ENCODE assay signal across 21 mouse cellular contexts in genomic region chr1:128898025-128898424, GRCm38 (mm10).
A peak's percentile ranks its signal among the peaks of the same experiment; 100 is the strongest.
DNase-seq lines count a peak whose midpoint lies in the region; ATAC-seq and TF ChIP-seq lines count a peak whose summit lies in the region.
"Had no signal": no experiment of that assay in that cellular context is flagged by ENCODE, and none has a peak within 500 bp of the region (broad histone marks: within the 10 kb centered on the region; RNA-seq: fewer than 3 reads in every experiment).

No protein-coding gene starts in this region.

- TF ChIP-seq CTCF in forebrain, postnatal 0 days (IDR thresholded peaks at IDR 0.05; ENCODE audit: low read depth): no peak
- no peak for TF ChIP-seq CTCF in stomach, postnatal 0 days (IDR thresholded peaks at IDR 0.05; ENCODE audit: low read depth)

- TF ChIP-seq EP300 in stomach, postnatal 0 days (optimal IDR thresholded peaks at IDR 0.05): no peak

- no peak for DNase-seq in forebrain, postnatal 0 days
- DNase-seq in limb, embryonic 14.5 days (ENCODE audit: low spot score): peak; percentile 3
- no peak for DNase-seq in limb, embryonic 10.5 days (ENCODE audit: low spot score)
- peak; percentile 65 for DNase-seq in brain, adult 2 months (ENCODE audit: low read depth, low spot score)
- DNase-seq in skeletal muscle tissue, adult 2 months (ENCODE audit: low read depth, low spot score): peak; percentile 3
- no peak for DNase-seq in midbrain, embryonic 10.5 days (ENCODE audit: low spot score)
- no peak for DNase-seq in stomach, postnatal 0 days (ENCODE audit: low spot score)
- DNase-seq: adrenal gland, adult 2 months; adrenal gland, postnatal 25 days; cerebellum, adult 11-12 months; cerebellum, adult 9-10 months; cerebellum, postnatal 25 days; gastrocnemius, postnatal 36 days; heart, adult 11 months; heart, postnatal 36 days had no signal

- H3K4me2 ChIP-seq in forebrain, postnatal 0 days (ENCODE audit: low read depth): no peak overlapping the region
- no peak overlapping the region for H3K4me2 ChIP-seq in forebrain, embryonic 16.5 days (ENCODE audit: low read length)
- no peak overlapping the region for H3K4me2 ChIP-seq in limb, embryonic 14.5 days (replicated peaks; ENCODE audit: low read depth, low read length, severe bottlenecking)
- H3K4me2 ChIP-seq in stomach, postnatal 0 days (replicated peaks; ENCODE audit: low read depth): no peak overlapping the region
- H3K4me2 ChIP-seq: embryonic facial prominence, embryonic 13.5 days; heart, embryonic 13.5 days; hindbrain, embryonic 15.5 days had no signal

- H3K9me3 ChIP-seq in forebrain, postnatal 0 days (ENCODE audit: low read length): no peaks in the 10 kb centered on the region
- H3K9me3 ChIP-seq in forebrain, embryonic 16.5 days (ENCODE audit: control insufficient read depth, low read length): no peaks in the 10 kb centered on the region
- no peaks in the 10 kb centered on the region for H3K9me3 ChIP-seq in limb, embryonic 14.5 days (ENCODE audit: control insufficient read depth, low read length)
- H3K9me3 ChIP-seq in limb, embryonic 10.5 days (replicated peaks): no peaks in the 10 kb centered on the region
- H3K9me3 ChIP-seq in midbrain, embryonic 10.5 days (replicated peaks): no peaks in the 10 kb centered on the region
- H3K9me3 ChIP-seq in stomach, postnatal 0 days (ENCODE audit: control insufficient read depth, low read length): no peaks in the 10 kb centered on the region
- H3K9me3 ChIP-seq: embryonic facial prominence, embryonic 13.5 days; heart, embryonic 13.5 days; hindbrain, embryonic 15.5 days had no signal

- no peaks in the 10 kb centered on the region for H3K27me3 ChIP-seq in forebrain, postnatal 0 days (ENCODE audit: insufficient read depth, low read length)
- no peaks in the 10 kb centered on the region for H3K27me3 ChIP-seq in forebrain, embryonic 16.5 days (replicated peaks; ENCODE audit: control insufficient read depth, insufficient read depth, low read length)
- no peaks in the 10 kb centered on the region for H3K27me3 ChIP-seq in limb, embryonic 14.5 days (ENCODE audit: control insufficient read depth, insufficient read depth, low read length)
- H3K27me3 ChIP-seq in limb, embryonic 10.5 days (ENCODE audit: low read depth, poor library complexity, severe bottlenecking): no peaks in the 10 kb centered on the region
- H3K27me3 ChIP-seq in midbrain, embryonic 10.5 days (ENCODE audit: low read depth, poor library complexity, severe bottlenecking): no peaks in the 10 kb centered on the region
- H3K27me3 ChIP-seq in stomach, postnatal 0 days (ENCODE audit: control insufficient read depth, insufficient read depth, low read length): no peaks in the 10 kb centered on the region
- H3K27me3 ChIP-seq: CH12.LX; embryonic facial prominence, embryonic 13.5 days; heart, embryonic 13.5 days; hindbrain, embryonic 15.5 days had no signal

- no peaks in the 10 kb centered on the region for H3K36me3 ChIP-seq in forebrain, postnatal 0 days (ENCODE audit: insufficient read depth)
- no peaks in the 10 kb centered on the region for H3K36me3 ChIP-seq in forebrain, embryonic 16.5 days (ENCODE audit: control insufficient read depth, insufficient read depth)
- no peaks in the 10 kb centered on the region for H3K36me3 ChIP-seq in limb, embryonic 14.5 days (ENCODE audit: control insufficient read depth, insufficient read depth, low read length)
- no peaks in the 10 kb centered on the region for H3K36me3 ChIP-seq in limb, embryonic 10.5 days
- no peaks in the 10 kb centered on the region for H3K36me3 ChIP-seq in midbrain, embryonic 10.5 days
- H3K36me3 ChIP-seq in stomach, postnatal 0 days (ENCODE audit: control insufficient read depth, insufficient read depth, low read length): no peaks in the 10 kb centered on the region
- H3K36me3 ChIP-seq: embryonic facial prominence, embryonic 13.5 days; heart, embryonic 13.5 days; hindbrain, embryonic 15.5 days had no signal

- 44% methylated on average over 8 of the region's 8 CpGs for WGBS in forebrain, postnatal 0 days
- 39% methylated on average over 8 of the region's 8 CpGs for WGBS in forebrain, embryonic 16.5 days
- 85% methylated on average over 8 of the region's 8 CpGs for WGBS in limb, embryonic 14.5 days
- 90% methylated on average over 8 of the region's 8 CpGs for WGBS in limb, embryonic 10.5 days
- 82% methylated on average over 8 of the region's 8 CpGs for WGBS in midbrain, embryonic 10.5 days
- 53% methylated on average over 8 of the region's 8 CpGs for WGBS in stomach, postnatal 0 days

- ATAC-seq in forebrain, postnatal 0 days: peak; percentile 59; the same call in 1 of the 2 replicates
- no peak for ATAC-seq in forebrain, embryonic 16.5 days
- no peak for ATAC-seq in limb, embryonic 14.5 days (ENCODE audit: low FRiP score, low read depth)
- no peak for ATAC-seq in stomach, postnatal 0 days (ENCODE audit: low FRiP score, low TSS enrichment)
- ATAC-seq: forebrain, embryonic 14.5 days had no signal

- no peak overlapping the region for H3K9ac ChIP-seq in forebrain, postnatal 0 days
- no peak overlapping the region for H3K9ac ChIP-seq in forebrain, embryonic 16.5 days (replicated peaks; ENCODE audit: low read depth, low read length)
- no peak overlapping the region for H3K9ac ChIP-seq in limb, embryonic 14.5 days (ENCODE audit: low read depth, low read length, severe bottlenecking)
- no peak overlapping the region for H3K9ac ChIP-seq in stomach, postnatal 0 days (ENCODE audit: low read length)
- H3K9ac ChIP-seq: embryonic facial prominence, embryonic 13.5 days; heart, embryonic 13.5 days; hindbrain, embryonic 15.5 days had no signal

- no peak for TF ChIP-seq POLR2A in limb, embryonic 14.5 days (IDR thresholded peaks at IDR 0.05; ENCODE audit: borderline replicate concordance, extremely low read depth, insufficient read depth, insufficient read length)

- no peak overlapping the region for H3K27ac ChIP-seq in forebrain, postnatal 0 days (ENCODE audit: low read depth, low read length)
- H3K27ac ChIP-seq in forebrain, embryonic 16.5 days (ENCODE audit: low read length): no peak overlapping the region
- no peak overlapping the region for H3K27ac ChIP-seq in limb, embryonic 14.5 days (replicated peaks; ENCODE audit: low read depth, low read length)
- no peak overlapping the region for H3K27ac ChIP-seq in limb, embryonic 10.5 days
- H3K27ac ChIP-seq in midbrain, embryonic 10.5 days (replicated peaks): no peak overlapping the region
- no peak overlapping the region for H3K27ac ChIP-seq in stomach, postnatal 0 days (replicated peaks)
- H3K27ac ChIP-seq: embryonic facial prominence, embryonic 13.5 days; heart, embryonic 13.5 days; hindbrain, embryonic 15.5 days had no signal

- no peaks in the 10 kb centered on the region for H3K4me1 ChIP-seq in forebrain, postnatal 0 days (ENCODE audit: insufficient read depth)
- no peaks in the 10 kb centered on the region for H3K4me1 ChIP-seq in forebrain, embryonic 16.5 days (replicated peaks; ENCODE audit: control insufficient read depth, insufficient read depth, low read length)
- H3K4me1 ChIP-seq in limb, embryonic 14.5 days (ENCODE audit: control insufficient read depth, insufficient read depth, low read length): no peaks in the 10 kb centered on the region
- no peaks in the 10 kb centered on the region for H3K4me1 ChIP-seq in limb, embryonic 10.5 days
- 0 out of 2 replicates have a peak, but pooled peaks cover 3% of the 10 kb centered on the region for H3K4me1 ChIP-seq in midbrain, embryonic 10.5 days
- H3K4me1 ChIP-seq in stomach, postnatal 0 days (replicated peaks; ENCODE audit: control insufficient read depth, insufficient read depth): no peaks in the 10 kb centered on the region
- H3K4me1 ChIP-seq: embryonic facial prominence, embryonic 13.5 days; heart, embryonic 13.5 days; hindbrain, embryonic 15.5 days had no signal

- H3K4me3 ChIP-seq in forebrain, postnatal 0 days (ENCODE audit: low read depth, low read length): no peak overlapping the region
- no peak overlapping the region for H3K4me3 ChIP-seq in forebrain, embryonic 16.5 days (replicated peaks; ENCODE audit: low read length)
- H3K4me3 ChIP-seq in limb, embryonic 14.5 days (replicated peaks; ENCODE audit: low read length): no peak overlapping the region
- no peak overlapping the region for H3K4me3 ChIP-seq in limb, embryonic 10.5 days
- H3K4me3 ChIP-seq in midbrain, embryonic 10.5 days: no peak overlapping the region
- no peak overlapping the region for H3K4me3 ChIP-seq in stomach, postnatal 0 days (ENCODE audit: low read depth, low read length)
- H3K4me3 ChIP-seq: embryonic facial prominence, embryonic 13.5 days; heart, embryonic 13.5 days; hindbrain, embryonic 15.5 days had no signal

Comparison
In these comparisons a context has a peak if more than half of its experiments do, and no peak if none do; other contexts are left out.
1. DNase-seq: peak in limb, embryonic 14.5 days (single experiment), brain, adult 2 months (single experiment) and skeletal muscle tissue, adult 2 months (single experiment); none in forebrain, postnatal 0 days (single experiment), limb, embryonic 10.5 days (single experiment), midbrain, embryonic 10.5 days (single experiment) and stomach, postnatal 0 days (single experiment).